Mouse (Mus musculus) gastrocnemius, postnatal 10 days (tissue): ENCODE results near the gene Timmdc1. TPM values are rescaled to one million over a fixed set of nuclear protein-coding genes. Genes with fewer than 3 reads are reported as not detected.
A peak's percentile ranks its signal among the peaks of the same experiment; 100 is the strongest.
"Not testable (repeated sequence)": the region's sequence is repeated elsewhere in the genome, so short reads cannot be mapped to it uniquely, and the experiment has no call there.

Experiments
- DNase-seq: peaks from one replicate; pipeline ENCODE4 v3.0.0; 2021; ENCODE audit warnings: mixed read lengths
- total RNA-seq, 2 experiments: library from RNA; stranded (reverse); gene quantifications; 2 replicates each; pipeline ENCODE4 v1.2.3; 2021

Timmdc1 gene
- total RNA-seq, 2 experiments from 2014 or later: 34.8 to 41.2 TPM

DNA sequence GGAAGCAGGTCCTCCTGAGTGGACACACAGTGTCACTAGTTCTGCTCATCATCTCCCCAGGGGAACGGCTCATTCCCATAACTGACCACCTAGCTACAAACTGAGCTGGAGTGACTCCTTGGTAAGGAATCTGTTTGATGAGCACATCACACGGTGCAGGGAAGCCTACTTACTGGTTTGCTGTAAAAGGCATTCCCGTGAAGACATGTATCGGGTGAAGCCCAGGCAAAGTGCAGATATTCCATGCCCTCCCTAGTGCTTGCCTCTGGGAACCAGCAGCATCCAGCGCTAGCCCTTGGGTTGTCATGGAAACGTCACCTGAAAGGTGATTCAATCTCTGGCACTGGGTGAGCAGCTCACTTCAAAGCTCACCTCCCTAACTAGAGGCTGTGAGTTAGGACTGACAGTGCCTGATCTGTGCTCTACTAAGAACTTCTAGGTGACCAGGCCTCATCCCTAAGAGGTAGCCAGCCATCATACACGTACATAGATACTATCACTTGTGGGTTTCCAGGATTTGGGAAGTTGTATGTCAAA, 25.8 kb downstream of the Timmdc1 start:
- DNase-seq: no peak

DNA sequence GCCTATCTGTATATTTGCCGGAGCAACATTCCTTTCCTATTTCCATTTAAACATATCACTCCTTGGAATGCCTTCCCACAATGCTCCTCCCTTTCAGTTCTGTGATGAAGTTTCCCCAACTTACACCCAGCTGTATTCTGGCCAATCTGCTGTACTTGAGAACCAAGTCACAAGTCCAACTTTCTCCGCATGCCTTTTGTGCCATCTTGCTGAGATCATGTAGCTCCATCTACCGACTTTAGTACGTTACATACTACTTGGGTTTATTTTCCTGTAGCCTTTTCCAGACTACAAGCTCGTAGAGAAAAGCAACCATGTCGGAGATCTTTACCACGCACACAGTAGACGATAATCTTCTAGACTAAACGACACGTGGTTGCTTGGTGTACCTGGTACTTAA, 28.6 kb downstream of the Timmdc1 start:
- no peak for DNase-seq

DNA sequence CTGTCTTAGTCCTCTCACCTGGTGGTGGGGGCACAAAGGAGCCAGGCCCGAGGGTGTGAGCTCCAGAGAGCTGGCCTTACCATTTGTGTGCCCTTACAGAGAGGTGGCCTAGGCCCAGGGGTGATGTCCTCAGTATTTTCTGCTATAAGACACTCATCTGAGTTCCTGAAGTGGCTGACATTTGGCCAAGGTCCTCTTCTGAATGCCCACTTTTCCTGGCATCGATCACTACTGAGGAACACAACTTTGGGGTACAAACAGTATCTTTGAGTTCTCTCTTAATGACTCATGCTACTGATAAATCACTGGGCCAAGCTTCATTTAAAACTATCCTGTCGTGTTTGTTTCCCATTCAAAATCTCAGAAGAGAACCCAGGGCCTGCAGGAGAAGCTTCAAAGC, 29.9 kb downstream of the Timmdc1 start:
- no peak for DNase-seq

DNA sequence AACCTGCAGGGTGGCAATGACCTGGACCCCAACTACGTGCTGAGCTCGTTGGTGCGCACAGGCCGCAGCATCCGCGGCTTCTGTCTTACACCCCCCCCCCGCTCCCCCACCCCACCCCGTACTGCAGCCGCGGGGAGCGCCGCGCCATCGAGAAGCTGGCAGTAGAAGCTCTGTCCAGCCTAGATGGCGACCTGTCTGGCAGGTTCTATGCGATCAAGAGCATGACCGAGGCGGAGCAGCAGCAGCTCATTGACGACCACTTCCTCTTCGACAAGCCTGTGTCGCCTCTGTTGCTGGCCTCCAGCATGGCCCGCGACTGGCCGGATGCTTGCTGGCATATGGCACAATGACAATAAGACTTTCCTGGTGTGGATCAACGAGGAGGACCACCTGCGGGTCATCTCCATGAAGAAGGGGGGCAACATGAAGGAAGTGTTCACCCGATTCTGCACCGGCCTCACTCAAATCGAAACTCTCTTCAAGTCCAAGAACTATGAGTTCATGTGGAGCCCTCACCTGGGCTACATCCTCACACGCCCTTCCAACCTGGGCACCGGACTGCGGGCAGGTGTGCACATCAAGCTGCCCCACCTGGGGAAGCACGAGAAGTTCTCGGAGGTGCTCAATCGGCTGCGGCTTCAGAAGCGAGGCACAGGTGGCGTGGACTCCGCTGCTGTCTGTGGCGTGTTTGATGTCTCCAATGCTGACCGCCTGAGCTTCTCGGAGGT, 38.7 kb downstream of the Timmdc1 start:
- DNase-seq: no peak

DNA sequence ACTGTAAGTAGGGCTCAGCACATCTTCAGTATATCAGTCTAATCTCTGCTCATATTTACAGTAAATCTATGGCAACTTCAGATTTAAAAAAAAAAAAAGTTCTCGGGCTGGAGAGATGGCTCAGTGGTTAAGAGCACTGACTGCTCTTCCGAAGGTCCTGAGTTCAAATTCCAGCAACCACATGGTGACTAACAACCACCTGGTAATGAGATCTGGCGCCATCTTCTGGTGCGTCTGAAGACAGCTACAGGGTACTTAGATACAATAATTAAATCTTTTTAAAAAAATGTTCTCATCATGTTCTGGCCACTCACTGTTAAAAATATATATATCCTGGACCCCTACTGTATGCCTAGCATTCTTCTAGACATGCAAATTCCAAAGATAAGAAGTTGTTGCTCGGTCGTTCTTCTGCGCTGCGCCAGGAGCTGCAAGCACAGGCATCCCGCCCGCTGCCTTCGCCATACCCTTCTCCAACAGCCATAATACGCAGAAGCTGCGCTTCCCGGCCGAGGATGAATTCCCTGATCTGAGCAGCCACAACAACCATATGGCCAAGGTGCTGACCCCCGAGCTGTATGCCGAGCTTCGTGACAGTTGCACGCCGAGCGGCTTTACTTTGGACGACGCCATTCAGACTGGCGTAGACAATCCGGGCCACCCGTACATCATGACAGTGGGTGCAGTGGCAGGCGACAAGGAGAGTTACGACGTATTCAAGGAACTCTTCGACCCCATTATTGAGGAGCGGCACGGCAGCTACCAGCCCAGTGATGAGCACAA, 39.5 kb downstream of the Timmdc1 start:
- peak; percentile 38 for DNase-seq

DNA sequence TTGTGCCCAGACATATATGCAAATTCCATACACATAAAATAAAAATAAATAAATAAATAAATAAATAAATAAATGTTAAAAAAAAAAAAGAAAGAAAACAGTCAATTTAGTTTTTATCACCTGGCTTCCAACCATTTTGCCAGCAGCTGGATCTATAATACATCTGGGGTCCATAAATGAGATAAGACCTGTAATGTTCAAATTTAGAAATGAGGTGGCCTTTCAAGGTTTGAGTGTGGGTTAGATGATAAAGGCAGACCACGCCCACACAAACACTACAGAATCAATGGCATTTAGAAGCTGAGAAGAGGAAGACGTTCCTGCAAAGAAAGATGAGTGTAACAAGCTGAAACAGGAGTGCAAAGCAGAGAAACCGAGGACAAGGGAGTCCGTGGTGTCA, 41.1 kb downstream of the Timmdc1 start:
- no peak for DNase-seq

DNA sequence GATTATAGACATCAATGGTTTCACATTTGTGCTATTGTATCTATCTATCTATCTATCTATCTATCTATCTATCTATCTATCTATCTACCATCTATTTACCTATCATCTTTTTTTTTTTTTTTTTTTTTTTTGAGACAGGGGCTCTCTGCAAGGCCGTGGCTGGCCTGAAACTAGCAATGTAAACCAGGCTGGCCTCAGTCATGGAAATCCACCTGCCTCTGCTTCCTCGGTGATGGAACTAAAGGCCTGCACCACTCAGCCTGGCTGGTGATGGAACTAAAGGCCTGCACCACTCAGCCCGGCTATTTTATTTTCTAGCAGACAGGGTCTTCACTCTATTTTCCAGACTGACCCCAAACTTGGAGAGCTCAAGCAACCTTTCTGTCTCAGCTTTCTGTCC, 44.2 kb downstream of the Timmdc1 start:
- DNase-seq: no peak

DNA sequence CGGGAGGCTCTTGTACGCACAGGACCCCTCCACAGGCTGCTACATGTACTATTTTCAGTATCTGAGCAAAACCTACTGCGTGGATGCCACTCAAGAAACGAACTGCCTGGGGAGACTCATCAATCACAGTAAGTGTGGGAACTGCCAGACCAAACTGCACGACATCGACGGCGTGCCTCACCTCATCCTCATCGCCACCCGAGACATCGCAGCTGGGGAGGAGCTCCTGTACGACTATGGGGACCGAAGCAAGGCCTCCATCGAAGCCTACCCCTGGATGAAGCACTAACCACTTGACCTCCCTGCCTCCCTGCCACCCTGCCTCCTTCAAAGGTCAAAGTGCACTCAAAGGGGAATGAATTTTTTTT, 45.2 kb downstream of the Timmdc1 start:
- DNase-seq: not testable (repeated sequence)

DNA sequence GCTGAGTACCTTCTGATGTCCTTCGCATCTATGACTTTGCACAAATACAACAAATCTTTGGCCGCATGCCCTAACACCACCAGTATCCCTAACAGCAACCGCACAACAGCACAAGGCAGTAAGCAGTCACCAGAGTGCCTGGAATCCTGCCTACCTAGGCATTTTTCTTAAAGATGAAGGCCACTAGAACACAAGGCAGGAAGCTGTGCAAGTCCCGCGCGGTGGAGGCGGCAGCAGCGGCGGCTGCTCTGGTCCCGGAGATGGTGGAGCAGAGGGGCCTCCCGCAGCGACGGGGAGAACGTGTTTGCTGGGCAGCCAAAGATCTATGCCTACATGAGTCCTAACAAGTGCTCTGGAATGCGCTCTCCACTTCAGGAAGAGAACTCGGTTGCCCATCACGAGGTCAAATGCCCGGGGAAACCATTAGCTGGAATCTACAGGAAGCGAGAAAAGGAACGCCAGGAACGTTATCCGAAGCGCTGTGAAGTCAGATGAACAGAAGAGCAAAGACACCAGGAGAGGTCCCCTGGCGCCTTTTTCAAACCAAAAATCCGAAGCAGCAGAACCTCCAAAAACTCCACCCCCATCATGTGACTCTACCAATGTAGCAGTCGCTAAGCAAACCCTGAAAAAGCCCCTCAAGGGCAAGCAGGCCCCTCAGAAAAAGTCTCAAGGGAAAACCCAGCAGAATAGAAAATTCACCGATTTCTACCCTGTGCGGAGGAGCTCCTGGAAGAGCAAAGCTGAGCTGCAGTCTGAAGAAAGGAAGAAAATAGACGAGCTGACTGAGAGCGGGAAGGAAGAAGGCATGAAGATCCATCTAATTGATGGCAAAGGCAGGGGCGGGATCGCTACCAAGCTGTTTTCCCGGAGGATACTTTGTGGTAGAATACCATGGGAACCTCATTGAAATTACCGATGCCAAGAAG, 45.9 kb downstream of the Timmdc1 start:
- DNase-seq: peak; percentile 24

DNA sequence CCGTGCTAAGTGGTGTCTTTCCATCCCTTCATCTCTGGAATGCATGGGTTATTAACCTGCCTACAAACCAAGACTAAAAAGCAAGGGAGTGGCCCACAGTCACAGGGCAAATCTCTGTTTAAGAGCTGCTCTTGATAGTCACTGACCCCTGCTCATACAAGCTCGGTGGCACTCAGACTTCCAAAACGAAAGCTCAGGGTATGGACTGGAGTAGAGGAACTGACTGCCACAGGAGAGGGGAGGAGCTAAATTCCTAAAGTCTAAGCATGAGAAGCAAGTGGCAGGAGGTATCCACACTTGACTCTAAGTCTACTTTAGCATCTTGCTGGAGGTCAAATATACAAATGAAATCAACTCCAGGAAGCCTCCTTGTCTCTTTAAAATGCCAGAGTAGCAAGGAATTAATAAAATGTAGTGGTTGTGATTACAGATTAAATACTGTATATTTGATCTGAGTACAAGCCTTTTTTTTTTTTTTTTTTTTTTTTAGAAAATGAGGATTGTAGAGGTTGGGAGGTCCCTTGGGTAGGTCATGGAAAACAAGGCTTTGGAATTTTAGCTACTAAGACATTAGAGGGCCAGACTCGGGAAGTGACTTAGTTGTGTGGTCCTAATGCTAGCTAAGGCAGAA, 46.7 kb downstream of the Timmdc1 start:
- no peak for DNase-seq

DNA sequence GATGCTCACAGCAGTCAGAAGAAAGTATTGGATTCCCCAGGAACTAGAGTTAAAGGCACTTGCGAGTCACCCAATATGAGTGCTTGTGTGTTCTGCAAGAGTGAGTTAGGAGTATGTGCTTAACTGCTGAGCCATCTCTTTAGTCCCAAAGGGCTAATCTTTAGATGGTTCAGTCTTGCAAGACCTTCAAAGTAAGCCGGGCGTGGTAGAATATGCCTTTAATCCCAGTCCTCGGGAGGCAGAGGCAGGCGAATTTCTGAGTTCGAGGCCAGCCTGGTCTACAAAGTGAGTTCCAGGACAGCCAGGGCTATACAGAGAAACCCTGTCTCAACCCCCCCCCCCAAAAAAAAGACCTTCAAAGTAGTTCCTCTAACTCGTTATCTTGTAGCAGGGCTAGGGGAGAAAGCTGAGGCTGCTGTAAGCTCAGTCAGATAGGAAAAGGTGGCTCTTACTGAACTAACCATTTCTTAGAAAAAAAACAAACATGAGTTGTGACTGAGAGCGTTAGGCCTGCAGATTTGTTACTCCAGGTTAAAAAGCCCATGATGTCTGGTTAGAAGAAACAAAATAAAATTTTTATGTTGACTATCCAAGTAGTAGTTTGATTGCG, 47.7 kb downstream of the Timmdc1 start:
- no peak for DNase-seq

DNA sequence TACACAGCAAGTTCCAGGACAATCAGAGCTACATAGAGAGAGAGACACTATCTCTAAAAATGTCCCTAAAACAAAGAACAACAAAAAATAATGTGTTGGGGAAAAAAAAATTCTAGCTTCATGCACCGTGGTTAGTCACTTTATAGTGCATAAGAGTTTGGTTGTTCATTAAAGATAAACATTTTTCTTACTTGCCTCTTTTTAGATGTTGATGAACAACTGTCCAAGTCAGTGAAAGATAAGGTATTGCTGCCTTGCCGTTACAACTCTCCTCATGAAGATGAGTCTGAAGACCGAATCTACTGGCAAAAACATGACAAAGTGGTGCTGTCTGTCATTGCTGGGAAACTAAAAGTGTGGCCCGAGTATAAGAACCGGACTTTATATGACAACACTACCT, 48.8 kb downstream of the Timmdc1 start:
- DNase-seq: no peak

DNA sequence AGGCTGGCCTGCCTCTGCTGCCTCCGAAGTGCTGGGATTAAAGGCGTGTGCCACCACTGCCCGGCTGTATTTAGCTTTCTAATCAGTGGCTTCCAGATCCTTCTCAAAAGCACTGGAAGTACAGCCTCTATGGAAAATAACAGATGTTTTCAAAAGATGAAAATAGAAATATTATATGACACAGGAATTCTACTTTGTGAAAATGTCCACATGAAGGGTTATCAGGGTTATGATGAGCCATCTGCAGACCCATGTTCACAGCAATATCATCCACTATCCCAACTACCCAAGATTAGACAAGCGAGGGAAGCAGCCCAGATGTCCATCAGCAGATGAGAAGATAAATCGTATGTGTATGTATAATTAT, 50.0 kb downstream of the Timmdc1 start:
- no peak for DNase-seq

DNA sequence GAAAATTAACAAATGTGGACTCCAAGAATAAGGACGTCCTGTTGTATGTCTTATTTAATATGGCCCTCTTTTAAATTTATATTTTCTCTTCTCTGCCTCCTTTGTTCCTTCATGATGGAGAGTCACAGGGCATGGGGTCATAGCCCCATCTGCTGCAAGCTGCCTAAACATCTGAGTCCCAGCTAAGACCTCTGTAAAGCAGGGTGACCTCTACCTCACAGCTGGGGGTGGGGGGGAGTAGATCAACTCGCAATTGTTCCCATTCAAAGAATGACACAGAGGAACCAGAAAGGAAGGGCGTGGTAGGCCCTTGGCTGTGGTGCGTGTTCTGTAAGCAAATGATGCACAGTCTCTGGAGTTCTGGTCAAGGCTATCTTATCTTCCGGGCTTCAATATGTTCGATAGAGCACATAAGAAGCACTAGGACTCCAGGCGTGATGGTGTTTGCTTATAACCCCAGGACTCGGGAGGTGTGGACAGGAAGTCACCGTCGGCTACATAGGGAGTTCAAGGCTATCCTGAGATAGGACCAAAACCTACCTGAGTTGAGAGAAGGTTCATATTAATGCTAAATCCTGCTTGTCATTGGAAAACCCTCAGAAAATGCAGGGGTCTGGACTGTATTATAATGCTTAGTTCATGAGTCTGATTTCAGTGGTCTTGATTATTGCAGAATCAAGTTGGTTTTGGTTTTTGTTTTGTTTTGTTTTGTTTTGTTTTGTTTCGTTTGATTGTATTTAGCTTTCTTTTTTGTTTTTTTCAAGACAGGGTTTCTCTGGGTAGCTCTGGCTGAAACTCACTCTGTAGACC, 50.6 kb downstream of the Timmdc1 start:
- no peak for DNase-seq

DNA sequence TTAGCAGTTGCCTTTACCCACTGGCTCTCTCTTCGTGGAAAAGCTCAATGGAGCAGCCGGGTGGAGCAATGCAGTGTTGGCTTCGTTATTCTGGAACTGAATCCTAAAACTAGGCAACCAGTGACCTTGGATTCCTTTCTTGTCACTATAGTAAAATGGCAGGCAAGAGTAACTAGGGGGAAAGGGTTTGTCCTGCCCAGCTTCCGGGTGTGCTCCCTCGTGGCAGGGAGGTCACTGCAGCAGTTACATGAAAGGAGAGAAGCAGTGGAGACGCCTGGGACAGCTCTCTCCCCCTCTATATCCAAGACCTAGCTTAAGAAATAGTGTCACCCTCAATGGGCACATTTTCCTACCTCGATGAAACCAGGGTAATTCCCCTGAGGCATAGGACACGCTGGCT, 53.0 kb downstream of the Timmdc1 start:
- no peak for DNase-seq

DNA sequence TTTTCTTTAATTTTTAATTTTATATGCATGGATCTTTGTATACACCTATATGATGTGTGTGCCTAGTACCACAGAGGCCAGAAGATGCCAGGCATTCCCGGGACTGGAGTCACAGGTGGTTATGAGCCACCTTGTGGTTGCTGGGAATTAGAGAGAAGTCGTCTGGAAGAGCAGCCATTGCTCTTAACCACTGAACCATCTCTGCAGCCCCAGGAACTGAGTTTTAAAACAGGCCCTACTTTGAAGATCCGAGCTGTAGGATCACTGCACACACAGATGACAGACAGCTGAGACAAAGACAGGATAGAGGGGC, 53.8 kb downstream of the Timmdc1 start:
- DNase-seq: no peak

DNA sequence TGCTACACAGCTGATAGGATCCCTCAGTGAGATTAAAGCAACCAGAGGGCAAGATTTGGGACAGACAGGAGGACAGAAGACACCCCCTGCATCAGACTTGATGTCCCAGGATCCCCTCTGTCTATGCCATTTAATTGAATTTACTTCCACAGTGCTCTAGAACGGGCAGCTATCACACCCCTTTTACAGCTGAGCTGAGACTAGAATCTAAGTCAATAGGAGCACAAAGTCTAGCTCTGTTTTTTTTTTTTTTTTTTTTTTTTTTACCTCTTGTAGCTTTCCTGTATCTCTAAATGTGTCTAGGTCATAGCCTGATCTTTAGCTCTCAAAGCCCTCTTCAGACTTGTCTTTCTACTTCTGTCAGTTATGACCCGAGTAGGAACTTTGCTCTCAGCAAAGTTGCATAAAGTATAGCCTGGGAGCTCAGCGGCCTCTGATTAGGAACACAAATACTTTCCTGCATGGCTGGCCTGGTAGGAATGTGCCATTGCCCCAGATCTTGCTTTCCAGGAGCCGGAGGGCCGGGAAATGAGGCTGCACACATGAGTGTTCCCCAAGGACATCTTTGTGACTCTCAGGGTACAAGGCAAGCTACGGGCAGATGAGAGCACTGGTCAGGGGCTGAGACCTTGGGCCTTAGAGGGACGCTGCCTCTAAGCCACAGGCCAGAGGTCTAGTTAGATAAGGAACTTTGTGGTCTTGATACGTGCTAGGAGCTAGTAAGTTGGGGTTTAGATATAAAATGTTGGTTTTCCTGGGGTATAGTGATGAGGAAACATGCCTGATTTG, 54.4 kb downstream of the Timmdc1 start:
- no peak for DNase-seq

DNA sequence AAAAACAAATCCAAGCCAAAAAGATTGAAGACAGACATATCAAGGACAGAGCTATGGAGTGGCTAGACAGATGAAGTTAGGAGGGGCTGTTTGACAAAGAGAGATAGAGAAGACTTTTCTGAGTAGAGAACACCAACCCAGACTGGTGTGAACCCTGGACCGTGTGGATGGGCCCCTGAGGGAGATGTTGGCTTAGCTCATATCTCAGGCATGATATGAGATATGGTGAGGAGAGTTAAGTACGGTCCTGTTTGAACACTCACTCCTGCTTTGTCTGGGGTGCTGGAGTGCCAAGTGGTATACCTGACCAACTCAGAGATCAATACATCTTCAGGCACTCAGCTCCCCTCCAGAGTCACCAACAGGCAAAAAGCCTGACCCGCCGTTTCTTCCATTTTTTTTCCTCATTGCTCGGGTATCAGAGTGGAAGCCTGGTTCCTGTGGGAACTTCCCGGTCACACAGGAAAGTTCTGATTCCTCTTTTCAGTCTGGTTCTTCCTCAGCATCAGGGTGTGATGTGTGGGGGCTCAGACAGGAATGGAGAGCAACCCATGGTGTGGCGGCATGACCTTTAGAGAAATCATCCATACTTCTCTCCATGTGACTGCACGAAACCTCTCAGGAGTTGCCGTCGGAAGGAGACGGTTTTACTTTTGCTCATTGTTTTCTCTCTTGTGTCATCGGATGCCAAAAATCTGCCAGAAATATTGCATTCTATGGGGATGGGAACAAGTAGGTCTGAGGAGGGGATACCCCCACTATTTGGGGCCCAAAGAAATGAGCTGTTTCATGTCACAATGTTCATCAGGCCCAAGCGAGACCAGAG, 55.2 kb downstream of the Timmdc1 start:
- DNase-seq: no peak

DNA sequence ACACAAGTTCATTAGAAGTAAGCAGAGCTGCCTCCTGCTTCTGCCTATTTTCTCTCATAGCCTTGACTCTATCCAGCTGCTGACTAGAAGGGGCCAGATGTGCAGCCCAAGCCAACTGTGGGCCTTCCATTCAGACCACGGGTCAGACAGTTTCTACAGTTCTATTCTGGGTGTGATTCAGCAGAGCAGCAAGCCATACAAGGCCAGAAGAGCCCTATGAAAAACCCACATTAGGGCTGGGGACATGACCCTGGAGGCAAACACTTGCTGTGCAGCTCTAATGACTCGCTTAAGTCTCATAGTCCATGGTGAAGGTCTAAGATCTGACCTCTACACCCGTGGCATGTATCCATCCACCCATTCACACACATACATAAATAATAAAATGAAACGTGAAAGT, 56.4 kb downstream of the Timmdc1 start:
- DNase-seq: no peak
